Mouse (Mus musculus): Measurements from ENCODE around the gene Map1lc3b.

DNA sequence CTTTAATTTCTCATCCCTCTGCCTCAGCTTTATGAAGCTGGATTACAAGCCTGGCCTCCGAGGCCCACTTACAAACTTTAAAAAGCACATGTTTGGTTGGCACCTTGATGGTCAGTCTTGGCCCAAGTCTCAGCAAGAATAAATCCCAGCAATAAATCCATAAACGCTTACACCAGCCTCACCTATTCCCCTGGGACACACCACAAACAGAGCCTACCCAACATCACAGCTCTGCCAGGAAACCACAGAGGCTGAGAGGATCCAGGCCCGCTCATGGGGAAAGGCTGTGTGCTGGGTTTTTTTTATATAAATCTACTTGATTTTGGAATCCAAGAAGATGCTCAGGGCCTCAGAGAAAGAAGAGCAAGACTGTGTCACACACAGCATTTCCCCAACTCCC lies 14.5 kb upstream of the Map1lc3b start:
- TF ChIP-seq EP300 (optimal IDR thresholded peaks at IDR 0.05) (no peak), CTCF (IDR thresholded peaks at IDR 0.05; ENCODE audit: low read depth) (no peak)
